Mouse (Mus musculus) G1E (cell line): ENCODE data around the gene Osbpl7. TPM values are rescaled to one million over a fixed set of nuclear protein-coding genes. Genes with fewer than 3 reads are reported as not detected.

Experiments
- ATAC-seq: 2 replicates; pipeline ENCODE4 v1.8.0; 2016; ENCODE audit warnings: mild to moderate bottlenecking; ENCODE audit not compliant: insufficient number of reproducible peaks, poor library complexity, low FRiP score, severe bottlenecking; ENCODE audit errors: extremely low read depth
- DNase-seq: peaks from one replicate; pipeline ENCODE4 v3.0.0; 2012; ENCODE audit warnings: low spot score
- H3K27me3 ChIP-seq: 2 replicates; pipeline ENCODE4 v1.6.1; 2012; ENCODE audit warnings: mild to moderate bottlenecking, low read length, inconsistent platforms; ENCODE audit not compliant: insufficient read depth
- H3K36me3 ChIP-seq: replicated peaks from 2 replicates; pipeline ENCODE3; 2012; ENCODE audit warnings: mild to moderate bottlenecking, inconsistent platforms
- H3K4me1 ChIP-seq: 2 replicates; pipeline ENCODE4 v1.6.1; 2012; ENCODE audit warnings: low read depth, low read length, inconsistent platforms, mixed read lengths; ENCODE audit not compliant: insufficient read depth
- H3K4me3 ChIP-seq: 2 replicates; pipeline ENCODE4 v1.5.1; 2012; ENCODE audit warnings: low read depth, mild to moderate bottlenecking, inconsistent platforms, low read length, moderate library complexity, mixed read lengths
- H3K9me3 ChIP-seq: replicated peaks from 2 replicates; pipeline ENCODE4 v1.6.1; 2012; ENCODE audit warnings: inconsistent platforms
- CTCF ChIP-seq: IDR thresholded peaks from 2 replicates; pipeline ENCODE4 v1.5.1; 2012; ENCODE audit warnings: low read depth, low read length, inconsistent platforms, mixed read lengths
- GATA1 ChIP-seq: IDR thresholded peaks from 2 replicates; pipeline ENCODE4 v1.6.1; 2012; ENCODE audit warnings: borderline replicate concordance, low read length, inconsistent platforms, mixed read lengths
- GATA2 ChIP-seq: IDR thresholded peaks from 2 replicates; pipeline ENCODE4 v1.6.1; 2012; ENCODE audit warnings: low read depth, low read length, inconsistent platforms, borderline replicate concordance
- POLR2AphosphoS5 ChIP-seq: IDR thresholded peaks from 2 replicates; pipeline ENCODE4 v1.6.1; 2012; ENCODE audit warnings: low read depth, low read length, inconsistent platforms; ENCODE audit not compliant: insufficient replicate concordance
- TAL1 ChIP-seq: conservative IDR thresholded peaks from 2 replicates; pipeline ENCODE4 v1.6.1; 2012; ENCODE audit warnings: low read depth, low read length, inconsistent platforms, mixed read lengths
- polyA plus RNA-seq: library from polyadenylated mRNA; stranded (reverse); fragments of >175 nt; gene quantifications from 2 replicates; pipeline ENCODE4 v1.2.3, GENCODE M21; 2012
- total RNA-seq, 2 experiments: library from RNA; stranded (forward) in 1 of 2; stranded (reverse) in 1 of 2; fragments of 200-1000 nt in 1 of 2; fragments of >200 nt in 1 of 2; fragmentation: Nextera tagmentation in 1 of 2; gene quantifications; 2 replicates each; pipeline ENCODE4 v1.2.3; 2014 to 2017

The Osbpl7 gene
- total and polyA plus RNA-seq, 3 experiments, result 9.7 to 29.7 (median 15.7) TPM

GRCm38 (mm10) chr11:97108976-97109375 lies 58.5 kb downstream of the Osbpl7 start:
- TF ChIP-seq POLR2AphosphoS5 (no peak), TAL1 (no peak), GATA2 (no peak), GATA1 (no peak), CTCF (no peak)
- H3K9me3 ChIP-seq, result no peaks in the 10 kb centered on the region
- no peak for ATAC-seq
- peaks cover 9% of the 10 kb centered on the region for H3K4me1 ChIP-seq
- no peak for DNase-seq
- H3K4me3 ChIP-seq, result no peak overlapping the region
- H3K27me3 ChIP-seq, result peaks cover 70% of the 10 kb centered on the region
- no peaks in the 10 kb centered on the region for H3K36me3 ChIP-seq

- Histone ChIP-seq H3K4me3 (no peak overlapping the region), H3K27me3 (peaks cover 68% of the 10 kb centered on the region), H3K36me3 (no peaks in the 10 kb centered on the region), H3K4me1 (no peaks in the 10 kb centered on the region), H3K9me3 (peaks cover 9% of the 10 kb centered on the region)
- DNase-seq, result no peak
- ATAC-seq, result no peak
- TF ChIP-seq POLR2AphosphoS5, result no peak
- no peak for TF ChIP-seq GATA2
- no peak for TF ChIP-seq CTCF
- TF ChIP-seq TAL1, result no peak
- no peak for TF ChIP-seq GATA1
Observed at GRCm38 (mm10) chr11:97112519-97113125, 62.2 kb downstream of the Osbpl7 start.

- peaks cover 9% of the 10 kb centered on the region for H3K9me3 ChIP-seq
- DNase-seq (no peak), ATAC-seq (no peak)
- H3K36me3 ChIP-seq, result no peaks in the 10 kb centered on the region
- H3K4me1 ChIP-seq, result no peaks in the 10 kb centered on the region
- no peak within 1 kb of the TSS; the same call in 1 of the 2 replicates for H3K4me3 ChIP-seq
- H3K27me3 ChIP-seq, result peaks cover 78% of the 10 kb centered on the region
- no peak for TF ChIP-seq POLR2AphosphoS5
- TF ChIP-seq CTCF, result no peak
- TF ChIP-seq TAL1, result no peak
- TF ChIP-seq GATA1, result no peak
- TF ChIP-seq GATA2, result no peak
Observed at GRCm38 (mm10) chr11:97114671-97115601, 64.5 kb downstream of the Osbpl7 start, which contains the start of gene Tbx21. Gene Tbx21 (minus strand): TSS chr11:97115331.

- Histone ChIP-seq H3K36me3 (no peaks in the 10 kb centered on the region), H3K27me3 (peaks cover 85% of the 10 kb centered on the region), H3K4me3 (no peak overlapping the region), H3K4me1 (no peaks in the 10 kb centered on the region), H3K9me3 (peaks cover 9% of the 10 kb centered on the region)
- ATAC-seq (no peak), DNase-seq (no peak)
- no peak for TF ChIP-seq POLR2AphosphoS5
Observed at GRCm38 (mm10) chr11:97115797-97116196, 65.4 kb downstream of the Osbpl7 start.

Other genes starting within 250 kb of the Osbpl7 start
- gene Nfe2l1, start 220.7 kb upstream of the Osbpl7 start, total RNA-seq (2014; fragmentation: Nextera tagmentation), result 56.3 and 70.5 TPM in 2 replicates
- 22.5 and 24.0 TPM in 2 replicates for gene Nfe2l1, start 220.7 kb upstream of the Osbpl7 start, total RNA-seq (2017)
- 29.1 and 35.9 TPM in 2 replicates for gene Nfe2l1, start 220.7 kb upstream of the Osbpl7 start, polyA plus RNA-seq
- 9.0 and 16.3 TPM in 2 replicates for gene Copz2, start 200.8 kb upstream of the Osbpl7 start, total RNA-seq (2014; fragmentation: Nextera tagmentation)
- gene Copz2, start 200.8 kb upstream of the Osbpl7 start, total RNA-seq (2017), result 1.5 and 3.1 TPM in 2 replicates
- 0.48 and 0.52 TPM in 2 replicates for gene Copz2, start 200.8 kb upstream of the Osbpl7 start, polyA plus RNA-seq
- 30.6 and 31.7 TPM in 2 replicates for gene Cdk5rap3, start 134.1 kb upstream of the Osbpl7 start, total RNA-seq (2014; fragmentation: Nextera tagmentation)
- gene Cdk5rap3, start 134.1 kb upstream of the Osbpl7 start, total RNA-seq (2017), result 51.3 and 59.3 TPM in 2 replicates
- gene Cdk5rap3, start 134.1 kb upstream of the Osbpl7 start, polyA plus RNA-seq, result 63.6 TPM in 2 replicates
- not detected in 2 replicates for gene Prr15l, start 122.5 kb upstream of the Osbpl7 start, total RNA-seq (2014; fragmentation: Nextera tagmentation)
- 0.05 and 0.17 TPM in 2 replicates for gene Prr15l, start 122.5 kb upstream of the Osbpl7 start, total RNA-seq (2017)
- gene Prr15l, start 122.5 kb upstream of the Osbpl7 start, polyA plus RNA-seq, result 0.11 and 0.17 TPM in 2 replicates
- 119 and 123 TPM in 2 replicates for gene Pnpo, start 106.6 kb upstream of the Osbpl7 start, total RNA-seq (2014; fragmentation: Nextera tagmentation)
- 298 and 340 TPM in 2 replicates for gene Pnpo, start 106.6 kb upstream of the Osbpl7 start, total RNA-seq (2017)
- 64.1 and 97.1 TPM in 2 replicates for gene Pnpo, start 106.6 kb upstream of the Osbpl7 start, polyA plus RNA-seq
- gene Sp2, start 67.7 kb upstream of the Osbpl7 start, total RNA-seq (2014; fragmentation: Nextera tagmentation), result 27.9 and 32.3 TPM in 2 replicates
- gene Sp2, start 67.7 kb upstream of the Osbpl7 start, total RNA-seq (2017), result 0.99 and 1.6 TPM in 2 replicates
- 46.6 and 54.6 TPM in 2 replicates for gene Sp2, start 67.7 kb upstream of the Osbpl7 start, polyA plus RNA-seq
- not detected in 2 replicates for gene Sp6, start 37.2 kb upstream of the Osbpl7 start, total RNA-seq (2014; fragmentation: Nextera tagmentation)
- 0.05 and 0.12 TPM in 2 replicates for gene Sp6, start 37.2 kb upstream of the Osbpl7 start, total RNA-seq (2017)
- 0.01 TPM in 1 of 2 replicates, not detected in the other for gene Sp6, start 37.2 kb upstream of the Osbpl7 start, polyA plus RNA-seq
- 1.2 and 5.3 TPM in 2 replicates for gene Scrn2, start 20.7 kb upstream of the Osbpl7 start, total RNA-seq (2014; fragmentation: Nextera tagmentation)
- 9.6 and 10.5 TPM in 2 replicates for gene Scrn2, start 20.7 kb upstream of the Osbpl7 start, total RNA-seq (2017)
- gene Scrn2, start 20.7 kb upstream of the Osbpl7 start, polyA plus RNA-seq, result 12.7 and 14.5 TPM in 2 replicates
- 0.60 TPM in 1 of 2 replicates, not detected in the other for gene Lrrc46, start 9.2 kb upstream of the Osbpl7 start, total RNA-seq (2014; fragmentation: Nextera tagmentation)
- 0.44 and 0.52 TPM in 2 replicates for gene Lrrc46, start 9.2 kb upstream of the Osbpl7 start, total RNA-seq (2017)
- gene Lrrc46, start 9.2 kb upstream of the Osbpl7 start, polyA plus RNA-seq, result 0.07 and 0.20 TPM in 2 replicates
- 34.2 and 37.8 TPM in 2 replicates for gene Mrpl10, start 9.1 kb upstream of the Osbpl7 start, total RNA-seq (2014; fragmentation: Nextera tagmentation)
- 36.2 and 36.5 TPM in 2 replicates for gene Mrpl10, start 9.1 kb upstream of the Osbpl7 start, total RNA-seq (2017)
- 69.8 and 71.4 TPM in 2 replicates for gene Mrpl10, start 9.1 kb upstream of the Osbpl7 start, polyA plus RNA-seq
- not detected in 2 replicates for gene Tbx21, start 64.7 kb downstream of the Osbpl7 start, total RNA-seq (2014; fragmentation: Nextera tagmentation)
- not detected in 2 replicates for gene Tbx21, start 64.7 kb downstream of the Osbpl7 start, total RNA-seq (2017)
- gene Tbx21, start 64.7 kb downstream of the Osbpl7 start, polyA plus RNA-seq, result not detected in 2 replicates
- gene Tbkbp1, start 100.9 kb downstream of the Osbpl7 start, total RNA-seq (2014; fragmentation: Nextera tagmentation), result not detected in 2 replicates
- 0.05 and 0.06 TPM in 2 replicates for gene Tbkbp1, start 100.9 kb downstream of the Osbpl7 start, total RNA-seq (2017)
- 0.29 and 0.34 TPM in 2 replicates for gene Tbkbp1, start 100.9 kb downstream of the Osbpl7 start, polyA plus RNA-seq
- gene Kpnb1, start 137.3 kb downstream of the Osbpl7 start, total RNA-seq (2014; fragmentation: Nextera tagmentation), result 328 and 346 TPM in 2 replicates
- 265 and 286 TPM in 2 replicates for gene Kpnb1, start 137.3 kb downstream of the Osbpl7 start, total RNA-seq (2017)
- 50.5 and 51.3 TPM in 2 replicates for gene Kpnb1, start 137.3 kb downstream of the Osbpl7 start, polyA plus RNA-seq
- 81.3 and 87.9 TPM in 2 replicates for gene Npepps, start 230.0 kb downstream of the Osbpl7 start, total RNA-seq (2014; fragmentation: Nextera tagmentation)
- gene Npepps, start 230.0 kb downstream of the Osbpl7 start, total RNA-seq (2017), result 50.2 and 53.6 TPM in 2 replicates
- 23.5 and 35.8 TPM in 2 replicates for gene Npepps, start 230.0 kb downstream of the Osbpl7 start, polyA plus RNA-seq